Mouse (Mus musculus) heart, adult 2 months (tissue): Measurements from ENCODE around the gene Eml6.

Experiments
- CTCF ChIP-seq: fragments of 200-600 bp; IDR thresholded peaks from 2 replicates; pipeline ENCODE4 v1.8.1; 2022; ENCODE audit warnings: antibody characterized with exemption, mild to moderate bottlenecking, moderate library complexity
- EP300 ChIP-seq: fragments of 200-500 bp; IDR thresholded peaks from 2 replicates; pipeline ENCODE4 v1.6.1; 2011; ENCODE audit warnings: low read depth, low read length, control low read depth; ENCODE audit not compliant: insufficient read depth
- POLR2A ChIP-seq: fragments of 200-500 bp; IDR thresholded peaks from 2 replicates; pipeline ENCODE4 v1.6.1; 2011; ENCODE audit warnings: mild to moderate bottlenecking, low read depth, low read length, control low read depth; ENCODE audit not compliant: insufficient read depth

GRCm38 (mm10) chr11:29719597-29719996 lies 306.2 kb downstream of the Eml6 start:
- TF ChIP-seq CTCF: no peak
- no peak for TF ChIP-seq POLR2A
- TF ChIP-seq EP300: no peak
